In the genomic region with DNA sequence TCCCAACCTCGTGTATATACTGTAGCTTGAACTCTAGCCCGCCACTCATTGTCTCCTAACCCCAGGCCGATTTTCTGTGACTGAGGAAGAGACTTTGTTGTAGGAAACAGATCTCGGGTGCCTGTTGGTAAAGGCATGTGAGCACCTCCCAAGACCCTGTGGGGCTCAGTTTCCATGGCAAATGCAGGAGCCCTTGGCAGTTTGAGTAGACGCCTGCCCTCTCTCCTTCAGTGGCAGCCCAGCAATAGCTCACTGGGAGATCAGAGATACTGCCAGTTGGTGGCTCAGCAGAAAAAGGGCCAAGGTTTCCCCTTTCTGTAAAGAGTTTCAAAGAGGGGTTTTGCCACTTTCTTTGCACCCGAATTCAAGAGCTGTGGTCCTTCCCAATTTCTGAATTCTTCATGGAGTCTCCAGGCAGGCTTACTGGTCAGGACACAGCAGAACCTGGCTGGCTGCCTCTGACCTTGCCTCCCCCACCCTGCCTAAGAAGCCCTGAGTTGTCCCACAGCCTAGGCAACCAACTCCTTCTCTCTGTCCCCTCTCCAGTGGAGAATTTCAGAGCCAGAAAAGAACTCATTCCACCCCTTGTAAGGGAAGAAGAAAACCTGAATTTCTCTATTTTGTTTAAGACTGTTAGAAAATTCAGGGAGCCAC, we compare ENCODE assay signal across 28 mouse cellular contexts.
DNase-seq lines count a peak whose midpoint lies in the region; ATAC-seq and TF ChIP-seq lines count a peak whose summit lies in the region.
"Had no signal": no experiment of that assay in that cellular context is flagged by ENCODE, and none has a peak within 500 bp of the region (broad histone marks: within the 10 kb centered on the region; RNA-seq: fewer than 3 reads in every experiment).

No protein-coding gene starts in this region.

- ATAC-seq in forebrain, postnatal 0 days = peak; percentile 58
- ATAC-seq in forebrain, embryonic 11.5 days (replicated peaks; ENCODE audit: low FRiP score) = no peak
- ATAC-seq: forebrain, embryonic 14.5 days; intestine, embryonic 15.5 days; lung, postnatal 0 days; midbrain, embryonic 13.5 days had no signal

- TF ChIP-seq CTCF in forebrain, postnatal 0 days (IDR thresholded peaks at IDR 0.05; ENCODE audit: low read depth) = no peak

- peak; percentile 16 for DNase-seq in adrenal gland, postnatal 14 days
- DNase-seq in adrenal gland, adult 2 months = no peak
- DNase-seq in forebrain, postnatal 0 days = no peak
- DNase-seq in forebrain, embryonic 11.5 days (ENCODE audit: low spot score) = no peak
- peak; percentile 23 for DNase-seq in layer of hippocampus, adult 9-11 months
- no peak for DNase-seq in layer of hippocampus, postnatal 36 days
- peak; percentile 15 for DNase-seq in ovary, postnatal 36 days (ENCODE audit: low spot score)
- DNase-seq in ovary, postnatal 14 days (ENCODE audit: low spot score) = no peak
- DNase-seq: adrenal gland, postnatal 25 days; heart, adult 2 months; heart, postnatal 4 days; kidney, adult 2 months; kidney, postnatal 36 days; liver, embryonic 13.5 days; lung, adult 18-20 months; lung, postnatal 4 days; spleen, adult 18-20 months; thymus, postnatal 14 days had no signal

- no peak overlapping the region for H3K4me2 ChIP-seq in forebrain, postnatal 0 days (ENCODE audit: low read depth)
- no peak overlapping the region for H3K4me2 ChIP-seq in forebrain, embryonic 11.5 days (ENCODE audit: low read depth, low read length, severe bottlenecking)
- H3K4me2 ChIP-seq: heart, embryonic 12.5 days; hindbrain, embryonic 15.5 days; intestine, embryonic 15.5 days; limb, embryonic 15.5 days; liver, embryonic 13.5 days; midbrain, embryonic 13.5 days had no signal

- no peak overlapping the region for H3K9ac ChIP-seq in forebrain, postnatal 0 days
- no peak overlapping the region for H3K9ac ChIP-seq in forebrain, embryonic 11.5 days (ENCODE audit: low read length)
- H3K9ac ChIP-seq: heart, embryonic 12.5 days; hindbrain, embryonic 15.5 days; intestine, embryonic 15.5 days; limb, embryonic 15.5 days; liver, embryonic 13.5 days; midbrain, embryonic 13.5 days had no signal

- H3K27ac ChIP-seq in forebrain, postnatal 0 days (ENCODE audit: low read depth, low read length) = no peak overlapping the region
- H3K27ac ChIP-seq in forebrain, embryonic 11.5 days (ENCODE audit: low read depth, low read length) = no peak overlapping the region
- H3K27ac ChIP-seq: hindbrain, embryonic 15.5 days; intestine, embryonic 15.5 days; limb, embryonic 10.5 days; limb, embryonic 15.5 days; liver, embryonic 13.5 days; midbrain, embryonic 13.5 days had no signal

- 67% methylated on average over 6 of the region's 6 CpGs for WGBS in forebrain, postnatal 0 days
- 62% methylated on average over 6 of the region's 6 CpGs for WGBS in forebrain, embryonic 11.5 days

- H3K27me3 ChIP-seq in forebrain, postnatal 0 days (ENCODE audit: insufficient read depth, low read length) = no peaks in the 10 kb centered on the region
- no peaks in the 10 kb centered on the region for H3K27me3 ChIP-seq in forebrain, embryonic 11.5 days (ENCODE audit: control insufficient read depth, insufficient read depth, low read length)
- H3K27me3 ChIP-seq: heart, embryonic 12.5 days; hindbrain, embryonic 15.5 days; intestine, embryonic 15.5 days; limb, embryonic 15.5 days; liver, embryonic 13.5 days; megakaryocyte, embryonic 14.5 days; midbrain, embryonic 13.5 days had no signal

- H3K4me3 ChIP-seq in forebrain, postnatal 0 days (ENCODE audit: low read depth, low read length) = no peak overlapping the region
- H3K4me3 ChIP-seq in forebrain, embryonic 11.5 days (ENCODE audit: low read depth, low read length) = no peak overlapping the region
- H3K4me3 ChIP-seq: heart, adult 2 months; heart, embryonic 12.5 days; hindbrain, embryonic 15.5 days; intestine, embryonic 15.5 days; limb, embryonic 10.5 days; limb, embryonic 15.5 days; liver, embryonic 13.5 days; megakaryocyte, embryonic 14.5 days; midbrain, embryonic 13.5 days had no signal

- H3K9me3 ChIP-seq in forebrain, postnatal 0 days (ENCODE audit: low read length) = no peaks in the 10 kb centered on the region
- no peaks in the 10 kb centered on the region for H3K9me3 ChIP-seq in forebrain, embryonic 11.5 days (ENCODE audit: control insufficient read depth, low read length)
- H3K9me3 ChIP-seq: heart, embryonic 12.5 days; hindbrain, embryonic 15.5 days; intestine, embryonic 15.5 days; limb, embryonic 10.5 days; limb, embryonic 15.5 days; liver, embryonic 13.5 days; midbrain, embryonic 13.5 days had no signal

- no peaks in the 10 kb centered on the region for H3K36me3 ChIP-seq in forebrain, postnatal 0 days (ENCODE audit: insufficient read depth)
- H3K36me3 ChIP-seq in forebrain, embryonic 11.5 days (ENCODE audit: control insufficient read depth, insufficient read depth, low read length) = no peaks in the 10 kb centered on the region
- H3K36me3 ChIP-seq: G1E; heart, embryonic 12.5 days; hindbrain, embryonic 15.5 days; intestine, embryonic 15.5 days; limb, embryonic 10.5 days; limb, embryonic 15.5 days; liver, embryonic 13.5 days; midbrain, embryonic 13.5 days had no signal

- H3K4me1 ChIP-seq in forebrain, postnatal 0 days (ENCODE audit: insufficient read depth) = 0 out of 2 replicates have a peak, but pooled peaks cover 3% of the 10 kb centered on the region
- H3K4me1 ChIP-seq in forebrain, embryonic 11.5 days (replicated peaks; ENCODE audit: control insufficient read depth, insufficient read depth, low read length) = no peaks in the 10 kb centered on the region; the same call in 1 of the 2 replicates
- H3K4me1 ChIP-seq: intestine, embryonic 15.5 days; liver, embryonic 13.5 days; megakaryocyte, embryonic 14.5 days had no signal

Comparison
In these comparisons a context has a peak if more than half of its experiments do, and no peak if none do; other contexts are left out.
1. DNase-seq: peak in adrenal gland, postnatal 14 days (single experiment), layer of hippocampus, adult 9-11 months (single experiment) and ovary, postnatal 36 days (single experiment); none in adrenal gland, adult 2 months (single experiment), forebrain, postnatal 0 days (single experiment), forebrain, embryonic 11.5 days (single experiment), layer of hippocampus, postnatal 36 days (0 of 2) and ovary, postnatal 14 days (single experiment).